Mouse (Mus musculus): ENCODE results near the gene Gm128. TPM values are rescaled to one million over a fixed set of nuclear protein-coding genes. Genes with fewer than 3 reads are reported as not detected.

The Gm128 gene
- polyA plus RNA-seq, 1 experiment from 2014 or later, result 0.08 TPM

DNA sequence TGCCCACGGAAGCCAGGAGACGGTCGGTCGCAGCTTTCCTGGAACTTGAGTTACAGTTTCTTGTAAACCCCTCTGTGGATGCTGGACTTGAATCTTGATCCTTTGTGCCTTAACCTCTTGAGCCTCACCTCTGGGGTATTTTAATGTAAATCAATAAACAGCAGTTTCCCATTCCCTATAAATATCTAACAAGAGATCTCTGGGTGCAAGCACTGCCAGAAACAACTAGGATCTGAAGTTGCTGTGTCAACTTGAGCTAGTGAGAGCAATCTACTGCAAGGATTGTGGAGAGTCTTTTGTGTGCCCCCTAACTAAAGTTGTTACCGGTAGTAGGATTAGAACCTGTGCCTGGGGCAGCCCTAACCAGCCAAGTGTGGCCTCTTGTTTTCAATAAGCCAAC lies 44.0 kb upstream of the Gm128 start:
- Histone ChIP-seq H3K27ac (ENCODE audit: low read depth) (peak overlapping the region; percentile 81), H3K27me3 (ENCODE audit: insufficient read depth, low read length) (no peaks in the 10 kb centered on the region), H3K4me1 (ENCODE audit: insufficient read depth) (peaks cover 21% of the 10 kb centered on the region), H3K9ac (replicated peaks) (0 out of 2 replicates have a peak overlapping the region, but pooled peaks have one; percentile 45), H3K4me2 (ENCODE audit: low read depth, low read length) (peak overlapping the region; percentile 83; the same call in 1 of the 2 replicates), H3K9me3 (ENCODE audit: low read length) (no peaks in the 10 kb centered on the region), H3K36me3 (replicated peaks; ENCODE audit: insufficient read depth, low read length) (peaks cover 20% of the 10 kb centered on the region), H3K4me3 (ENCODE audit: low read depth, low read length) (no peak overlapping the region)
- ATAC-seq (no peak), DNase-seq (no peak)
- WGBS (ENCODE audit: insufficient replicate concordance), result 84% methylated on average over 5 of the region's 5 CpGs
- TF ChIP-seq CTCF (IDR thresholded peaks at IDR 0.05; ENCODE audit: low read depth), result no peak
- no peak for TF ChIP-seq EP300 (IDR thresholded peaks at IDR 0.05; ENCODE audit: low read depth)

DNA sequence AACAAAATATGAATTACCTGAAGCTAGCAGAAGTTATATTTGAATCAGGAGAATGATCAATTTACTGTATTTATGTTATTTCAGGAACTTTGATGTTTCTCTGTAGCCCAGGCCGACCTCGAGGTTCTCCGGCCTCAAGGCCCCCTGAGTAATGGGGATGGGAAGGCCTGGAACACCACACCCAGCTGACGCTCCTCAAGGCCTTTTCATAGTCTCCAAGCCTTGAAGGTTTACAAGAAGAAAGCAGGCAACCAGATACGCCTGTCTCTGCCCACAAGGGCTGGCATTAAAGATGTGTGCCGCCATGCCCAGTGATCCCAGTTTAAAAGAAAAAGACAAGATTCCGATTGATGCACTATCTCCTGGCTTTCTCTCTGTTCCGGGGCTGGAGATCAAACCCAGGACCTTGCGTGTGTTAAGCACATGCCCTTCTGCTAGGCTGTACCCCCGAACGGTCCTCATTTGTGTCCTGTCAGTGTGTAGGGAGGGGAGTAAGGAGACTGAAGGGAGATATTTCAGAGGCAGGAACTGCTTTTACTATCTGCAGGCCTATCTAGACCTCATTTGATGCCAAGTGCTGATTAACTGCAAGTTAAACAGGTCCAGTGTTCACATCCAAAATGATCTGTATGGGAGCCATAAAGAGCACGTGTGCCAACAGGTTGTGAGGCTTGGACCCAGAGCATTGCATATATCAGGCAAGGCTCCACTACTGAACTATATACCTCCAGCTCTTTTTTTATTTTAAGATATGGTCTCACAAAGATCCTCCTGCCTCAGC lies 43.3 kb upstream of the Gm128 start:
- DNase-seq (no peak), ATAC-seq (no peak)
- Histone ChIP-seq H3K4me3 (ENCODE audit: low read depth, low read length) (peak overlapping the region; percentile 74), H3K9ac (replicated peaks) (peak overlapping the region; percentile 86), H3K27me3 (ENCODE audit: insufficient read depth, low read length) (no peaks in the 10 kb centered on the region), H3K4me1 (ENCODE audit: insufficient read depth) (peaks cover 24% of the 10 kb centered on the region), H3K36me3 (replicated peaks; ENCODE audit: insufficient read depth, low read length) (peaks cover 20% of the 10 kb centered on the region), H3K27ac (ENCODE audit: low read depth) (peak overlapping the region; percentile 98; the same call in 1 of the 2 replicates), H3K9me3 (ENCODE audit: low read length) (no peaks in the 10 kb centered on the region), H3K4me2 (ENCODE audit: low read depth, low read length) (peak overlapping the region; percentile 83)
- TF ChIP-seq CTCF (IDR thresholded peaks at IDR 0.05; ENCODE audit: low read depth), result no peak
- no peak for TF ChIP-seq EP300 (IDR thresholded peaks at IDR 0.05; ENCODE audit: low read depth)
- WGBS (ENCODE audit: insufficient replicate concordance), result 81% methylated on average over 12 of the region's 12 CpGs

DNA sequence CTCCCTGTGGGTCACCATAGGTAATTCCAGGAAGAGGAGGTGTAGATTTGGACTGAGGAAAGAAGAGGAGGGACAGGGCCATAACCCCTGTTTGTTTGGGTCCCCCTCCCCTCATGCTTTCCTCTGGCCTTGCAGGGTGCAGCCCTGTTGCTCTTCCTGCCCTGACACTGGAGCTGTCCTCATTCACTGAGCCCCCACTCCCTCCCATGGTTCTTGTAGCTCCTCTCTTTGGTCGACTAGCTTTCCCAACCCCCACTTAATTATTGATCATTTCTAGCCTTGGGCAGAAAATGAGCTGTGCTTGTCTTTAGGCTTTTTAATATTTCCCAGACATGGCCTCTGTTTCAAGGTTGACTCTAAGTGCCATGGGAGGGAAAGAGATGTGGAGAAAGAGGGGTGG lies 42.7 kb upstream of the Gm128 start:
- TF ChIP-seq EP300 (IDR thresholded peaks at IDR 0.05; ENCODE audit: low read depth), result no peak
- TF ChIP-seq CTCF (IDR thresholded peaks at IDR 0.05; ENCODE audit: low read depth), result no peak
- no peak for ATAC-seq
- peak overlapping the region; percentile 83 for H3K4me2 ChIP-seq (ENCODE audit: low read depth, low read length)
- H3K27ac ChIP-seq (ENCODE audit: low read depth), result peak overlapping the region; percentile 98
- no peaks in the 10 kb centered on the region for H3K9me3 ChIP-seq (ENCODE audit: low read length)
- 29% methylated on average over 1 of the region's 1 CpGs for WGBS (ENCODE audit: insufficient replicate concordance)
- DNase-seq, result no peak
- peaks cover 26% of the 10 kb centered on the region for H3K4me1 ChIP-seq (ENCODE audit: insufficient read depth)
- peaks cover 20% of the 10 kb centered on the region for H3K36me3 ChIP-seq (replicated peaks; ENCODE audit: insufficient read depth, low read length)
- H3K9ac ChIP-seq (replicated peaks), result peak overlapping the region; percentile 86
- H3K27me3 ChIP-seq (ENCODE audit: insufficient read depth, low read length), result no peaks in the 10 kb centered on the region
- peak overlapping the region; percentile 74 for H3K4me3 ChIP-seq (ENCODE audit: low read depth, low read length)

DNA sequence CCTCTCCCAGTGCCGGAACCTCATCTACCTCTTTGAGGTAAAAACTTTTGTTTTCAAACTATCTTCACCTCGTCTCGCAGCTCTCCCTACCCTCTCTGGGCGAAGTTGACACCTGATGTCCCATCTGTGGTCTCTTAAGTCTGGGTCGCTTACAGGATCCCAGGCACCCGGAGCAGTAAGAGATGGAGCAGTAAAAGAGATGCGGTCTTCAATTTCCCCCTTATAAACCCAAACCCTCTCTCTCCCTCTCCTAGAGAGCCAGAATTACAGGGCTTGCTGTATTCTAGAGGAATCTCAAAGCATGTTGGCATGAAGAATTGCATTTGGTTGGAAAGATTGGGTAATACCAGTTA lies 42.2 kb upstream of the Gm128 start:
- no peak for TF ChIP-seq EP300 (IDR thresholded peaks at IDR 0.05; ENCODE audit: low read depth)
- no peak for TF ChIP-seq CTCF (IDR thresholded peaks at IDR 0.05; ENCODE audit: low read depth)
- Histone ChIP-seq H3K9ac (replicated peaks) (peak overlapping the region; percentile 86), H3K27me3 (ENCODE audit: insufficient read depth, low read length) (no peaks in the 10 kb centered on the region), H3K36me3 (replicated peaks; ENCODE audit: insufficient read depth, low read length) (peaks cover 18% of the 10 kb centered on the region), H3K4me2 (ENCODE audit: low read depth, low read length) (peak overlapping the region; percentile 83), H3K4me3 (ENCODE audit: low read depth, low read length) (peak overlapping the region; percentile 74), H3K9me3 (ENCODE audit: low read length) (no peaks in the 10 kb centered on the region), H3K27ac (ENCODE audit: low read depth) (peak overlapping the region; percentile 98), H3K4me1 (ENCODE audit: insufficient read depth) (peaks cover 26% of the 10 kb centered on the region)
- ATAC-seq (no peak), DNase-seq (no peak)
- WGBS (ENCODE audit: insufficient replicate concordance), result 5% methylated on average over 7 of the region's 7 CpGs

DNA sequence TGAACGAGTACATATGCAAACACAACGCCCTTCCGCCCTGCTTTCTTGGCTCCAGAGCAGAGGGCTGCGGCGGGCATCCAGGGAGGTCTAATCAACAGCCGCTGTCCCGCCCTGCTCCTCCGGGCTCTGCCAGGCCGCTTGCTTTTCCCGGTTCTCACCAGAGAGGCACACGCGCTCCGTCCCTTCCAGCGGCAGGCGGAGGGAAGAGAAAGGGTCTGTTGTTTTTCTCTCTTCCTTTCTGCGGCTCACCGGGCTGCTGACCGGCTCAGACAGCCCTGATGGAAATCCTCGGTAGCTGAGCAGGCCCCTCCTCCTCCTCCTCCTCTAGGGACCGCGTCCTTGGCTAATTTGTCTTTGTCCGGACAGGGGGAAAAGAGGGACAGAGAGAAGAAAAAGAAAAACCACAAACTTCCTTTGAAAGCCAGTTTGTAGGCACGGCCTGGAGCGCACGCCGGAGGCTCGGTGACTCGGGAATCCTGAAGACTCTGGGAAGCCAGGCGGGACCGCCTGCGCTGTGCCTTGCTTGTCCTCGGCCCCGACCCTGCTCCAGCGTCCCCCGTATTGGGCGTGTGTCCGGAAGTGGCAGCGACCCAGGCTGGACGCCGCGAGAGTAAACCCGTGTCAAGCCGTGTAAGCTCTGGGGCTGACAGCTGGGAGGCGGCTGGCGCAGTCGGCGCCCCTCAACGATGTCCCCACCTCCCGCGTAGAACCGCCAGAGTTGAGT lies 41.6 kb upstream of the Gm128 start:
- peak overlapping the region; percentile 74 for H3K4me3 ChIP-seq (ENCODE audit: low read depth, low read length)
- H3K36me3 ChIP-seq (replicated peaks; ENCODE audit: insufficient read depth, low read length), result peaks cover 13% of the 10 kb centered on the region
- DNase-seq (peak; percentile 85), ATAC-seq (peak; percentile 66)
- H3K9me3 ChIP-seq (ENCODE audit: low read length), result no peaks in the 10 kb centered on the region
- H3K4me1 ChIP-seq (ENCODE audit: insufficient read depth), result peaks cover 26% of the 10 kb centered on the region
- no peaks in the 10 kb centered on the region for H3K27me3 ChIP-seq (ENCODE audit: insufficient read depth, low read length)
- H3K9ac ChIP-seq (replicated peaks), result peak overlapping the region; percentile 86
- 1% methylated on average over 49 of the region's 51 CpGs for WGBS (ENCODE audit: insufficient replicate concordance)
- H3K4me2 ChIP-seq (ENCODE audit: low read depth, low read length), result peak overlapping the region; percentile 83
- TF ChIP-seq CTCF (IDR thresholded peaks at IDR 0.05; ENCODE audit: low read depth), result peak; percentile 50
- no peak for TF ChIP-seq EP300 (IDR thresholded peaks at IDR 0.05; ENCODE audit: low read depth)
- H3K27ac ChIP-seq (ENCODE audit: low read depth), result peak overlapping the region; percentile 98

DNA sequence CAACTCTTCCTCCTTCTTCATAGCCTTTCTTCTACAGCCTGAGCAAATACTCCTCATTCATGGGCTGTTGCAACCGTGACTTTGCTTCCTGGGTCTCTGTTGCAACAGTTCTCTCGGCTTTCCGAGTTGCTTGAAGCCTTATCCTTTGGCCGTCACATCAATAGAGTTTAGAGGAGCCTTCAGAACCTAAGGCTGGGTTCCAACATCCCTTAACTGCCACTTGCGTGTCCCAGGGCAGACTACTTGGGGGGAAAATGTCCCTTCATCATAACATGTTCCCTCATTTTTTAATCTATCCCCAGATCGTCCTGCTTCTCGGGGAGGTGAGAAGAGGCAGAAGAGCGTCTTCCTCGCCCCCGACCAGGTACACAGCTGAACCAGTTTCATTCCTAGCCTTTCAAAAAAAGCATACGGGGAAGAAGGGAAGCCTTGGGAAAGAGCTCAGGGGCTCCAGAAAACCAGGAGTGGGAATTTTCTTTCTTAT lies 41.0 kb upstream of the Gm128 start:
- Histone ChIP-seq H3K4me3 (ENCODE audit: low read depth, low read length) (peak overlapping the region; percentile 74), H3K9me3 (ENCODE audit: low read length) (no peaks in the 10 kb centered on the region), H3K9ac (replicated peaks) (peak overlapping the region; percentile 86), H3K4me2 (ENCODE audit: low read depth, low read length) (peak overlapping the region; percentile 83), H3K27ac (ENCODE audit: low read depth) (peak overlapping the region; percentile 98), H3K36me3 (replicated peaks; ENCODE audit: insufficient read depth, low read length) (peaks cover 7% of the 10 kb centered on the region), H3K4me1 (ENCODE audit: insufficient read depth) (peaks cover 29% of the 10 kb centered on the region), H3K27me3 (ENCODE audit: insufficient read depth, low read length) (no peaks in the 10 kb centered on the region)
- ATAC-seq (peak; percentile 38), DNase-seq (peak; percentile 72)
- 0% methylated on average over 11 of the region's 11 CpGs for WGBS (ENCODE audit: insufficient replicate concordance)
- peak; percentile 31; the same call in 1 of the 2 replicates for TF ChIP-seq EP300 (IDR thresholded peaks at IDR 0.05; ENCODE audit: low read depth)
- TF ChIP-seq CTCF (IDR thresholded peaks at IDR 0.05; ENCODE audit: low read depth), result no peak

Data from liver, postnatal 0 days (tissue).